Mouse (Mus musculus) kidney, postnatal 36 days (tissue): ENCODE results near the gene Uhrf1bp1.
A peak's percentile ranks its signal among the peaks of the same experiment; 100 is the strongest.

ENCODE experiments used
- DNase-seq, 2 experiments: peaks; one replicate each; pipeline ENCODE4 v3.0.0; 2021 to 2022; ENCODE audit warnings: mixed read lengths in 2 of 2

Uhrf1bp1 gene

GRCm38 (mm10) chr17:27839469-27840252, 16.6 kb upstream of the Uhrf1bp1 start:
- DNase-seq, result peak; percentile 97 to 98

GRCm38 (mm10) chr17:27848351-27848750, 7.9 kb upstream of the Uhrf1bp1 start:
- DNase-seq, result no peak

DNA sequence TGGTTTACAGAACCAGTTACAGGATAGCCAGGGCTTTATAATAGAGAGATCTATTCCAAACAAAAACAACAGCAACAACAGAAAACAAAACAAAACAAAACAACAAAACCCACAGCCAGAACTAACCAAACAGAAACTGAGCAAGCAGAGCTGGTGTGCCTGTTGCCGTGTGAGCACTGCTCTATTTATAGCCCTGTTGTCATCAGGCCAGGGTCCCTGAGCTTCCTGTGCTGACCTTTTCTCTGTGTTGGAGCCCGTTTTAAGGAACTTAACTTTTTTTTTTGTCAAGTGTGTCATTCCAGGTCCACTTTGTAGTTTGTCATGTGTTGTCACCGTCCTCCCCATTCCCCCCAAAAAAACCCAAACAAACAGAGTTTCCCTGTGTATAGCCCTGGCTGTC, 5.2 kb upstream of the Uhrf1bp1 start:
- DNase-seq, result no peak

- peak; percentile 79 to 85 for DNase-seq
Observed at GRCm38 (mm10) chr17:27856798-27857648, 782 bp downstream of the Uhrf1bp1 start.

GRCm38 (mm10) chr17:27857649-27858475, 1.6 kb downstream of the Uhrf1bp1 start:
- DNase-seq, result no peak

DNA sequence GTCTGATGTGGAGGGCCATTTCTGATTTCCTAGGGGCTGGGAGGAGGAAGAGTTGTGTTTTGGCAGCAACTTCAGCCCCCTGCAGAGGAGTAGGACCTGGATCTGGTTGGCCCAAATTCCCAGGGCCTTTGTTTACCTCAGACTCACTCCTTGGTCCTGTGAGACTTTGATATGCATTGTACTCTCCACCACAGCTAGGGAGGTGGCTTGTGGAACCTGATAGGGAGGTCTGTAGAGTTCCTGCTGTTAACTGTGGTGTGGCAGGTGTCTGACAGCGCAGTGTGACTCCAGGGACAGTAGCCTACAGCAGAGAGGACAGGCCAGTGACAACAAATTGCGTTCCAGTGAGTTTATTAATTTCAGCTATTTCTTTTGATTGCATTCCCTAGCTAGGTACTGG, 2.9 kb downstream of the Uhrf1bp1 start:
- no peak for DNase-seq

DNA sequence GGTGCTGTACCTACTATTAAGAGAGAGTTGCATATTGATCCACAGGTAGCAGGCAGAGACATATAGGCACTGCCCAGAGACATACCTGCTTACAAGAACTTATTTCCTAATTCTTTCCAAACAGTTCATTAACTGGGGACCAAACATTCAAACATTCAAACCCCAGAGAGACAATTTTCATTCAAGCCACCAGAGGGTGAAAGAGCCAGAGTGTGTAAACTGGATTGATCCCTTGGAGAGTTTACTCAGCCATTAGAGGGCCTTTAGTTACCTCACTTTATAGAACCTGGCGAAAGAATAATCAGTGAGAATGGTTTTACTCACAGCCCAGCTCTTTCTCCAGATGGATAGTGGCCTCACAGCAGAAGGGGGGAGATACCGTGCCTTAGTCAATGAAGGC, 9.2 kb downstream of the Uhrf1bp1 start:
- no peak for DNase-seq

- DNase-seq, result no peak
Observed at GRCm38 (mm10) chr17:27866737-27867136, 10.5 kb downstream of the Uhrf1bp1 start.

DNA sequence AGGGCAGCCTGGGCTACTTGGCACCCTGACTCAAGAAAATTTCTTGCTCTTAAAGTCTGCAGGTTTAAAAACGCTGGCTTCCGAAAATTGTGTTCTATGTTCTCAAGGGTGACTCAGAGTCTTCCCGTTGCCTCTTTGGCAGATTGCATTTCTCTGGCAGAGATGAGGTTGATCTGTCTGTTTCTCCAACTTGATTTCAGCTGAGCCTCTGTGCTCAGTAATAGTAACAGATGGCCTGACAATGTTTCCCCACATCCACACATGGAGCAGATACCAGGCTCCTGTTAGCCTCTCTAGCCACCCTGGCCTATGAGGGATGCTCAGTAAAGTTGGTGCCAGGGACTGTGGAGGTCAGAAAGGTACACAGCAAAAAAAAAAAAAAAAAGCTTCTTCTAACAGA, 15.6 kb downstream of the Uhrf1bp1 start:
- no peak for DNase-seq

GRCm38 (mm10) chr17:27873583-27873982, 17.3 kb downstream of the Uhrf1bp1 start:
- no peak for DNase-seq

DNA sequence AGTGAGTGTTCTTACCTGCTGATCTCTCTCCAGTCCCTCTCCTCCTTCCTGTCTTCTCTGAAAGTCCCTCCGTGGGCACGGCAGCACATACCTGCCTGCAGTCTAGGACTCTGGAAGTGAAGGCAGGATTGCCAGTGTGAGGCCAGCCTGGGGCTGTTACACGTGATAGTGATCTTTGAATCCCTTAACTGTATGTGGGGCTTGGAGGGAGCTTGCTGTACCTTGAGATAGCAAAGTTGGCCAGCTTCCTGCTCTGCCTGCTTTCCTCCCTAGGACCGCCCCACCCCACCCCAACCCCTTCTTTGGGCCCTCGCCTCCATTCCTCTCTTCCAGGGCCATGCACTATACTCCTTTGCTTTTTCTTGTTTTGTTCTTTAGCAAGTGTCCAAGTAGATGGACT, 18.3 kb downstream of the Uhrf1bp1 start:
- DNase-seq, result no peak

GRCm38 (mm10) chr17:27881518-27881917, 25.3 kb downstream of the Uhrf1bp1 start:
- DNase-seq, result peak in 1 of 2 experiments; percentile 55

- DNase-seq, result no peak
Observed at GRCm38 (mm10) chr17:27883129-27883528, 26.9 kb downstream of the Uhrf1bp1 start.

GRCm38 (mm10) chr17:27883994-27884393, 27.8 kb downstream of the Uhrf1bp1 start:
- DNase-seq, result no peak

DNA sequence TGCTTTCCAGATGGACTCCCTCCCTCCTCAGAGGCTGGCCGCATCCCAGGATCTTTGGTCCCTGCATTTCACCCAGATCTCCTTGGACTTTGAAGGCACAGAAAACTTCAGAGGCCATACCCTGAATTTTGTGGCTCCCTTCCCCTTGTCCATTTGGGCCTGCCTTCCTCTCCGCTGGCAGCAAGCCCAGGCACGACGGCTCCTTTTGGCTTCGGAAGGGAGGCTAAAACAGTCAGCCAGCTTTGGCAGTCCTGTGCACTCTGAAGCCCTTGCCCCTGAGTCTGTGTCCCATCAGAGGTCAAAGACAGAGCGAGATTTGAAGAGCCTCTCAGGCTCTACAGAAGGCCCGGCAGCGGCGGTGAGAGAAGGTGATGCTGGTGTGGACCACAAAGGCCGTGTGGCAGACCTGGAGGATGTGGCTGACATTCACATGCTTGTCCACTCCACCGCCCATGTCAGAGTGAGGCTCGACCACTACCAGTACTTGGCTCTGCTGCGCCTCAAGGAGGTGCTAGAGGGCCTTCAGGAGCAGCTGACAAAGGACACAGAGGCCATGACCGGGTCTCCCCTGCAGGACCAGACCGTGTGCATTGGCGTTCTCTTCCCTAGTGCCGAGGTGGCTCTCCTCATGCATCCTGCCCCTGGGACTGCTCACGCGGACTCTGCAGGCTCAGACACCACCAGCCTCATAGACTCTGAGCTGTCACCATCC, 30.4 kb downstream of the Uhrf1bp1 start:
- DNase-seq, result no peak

DNA sequence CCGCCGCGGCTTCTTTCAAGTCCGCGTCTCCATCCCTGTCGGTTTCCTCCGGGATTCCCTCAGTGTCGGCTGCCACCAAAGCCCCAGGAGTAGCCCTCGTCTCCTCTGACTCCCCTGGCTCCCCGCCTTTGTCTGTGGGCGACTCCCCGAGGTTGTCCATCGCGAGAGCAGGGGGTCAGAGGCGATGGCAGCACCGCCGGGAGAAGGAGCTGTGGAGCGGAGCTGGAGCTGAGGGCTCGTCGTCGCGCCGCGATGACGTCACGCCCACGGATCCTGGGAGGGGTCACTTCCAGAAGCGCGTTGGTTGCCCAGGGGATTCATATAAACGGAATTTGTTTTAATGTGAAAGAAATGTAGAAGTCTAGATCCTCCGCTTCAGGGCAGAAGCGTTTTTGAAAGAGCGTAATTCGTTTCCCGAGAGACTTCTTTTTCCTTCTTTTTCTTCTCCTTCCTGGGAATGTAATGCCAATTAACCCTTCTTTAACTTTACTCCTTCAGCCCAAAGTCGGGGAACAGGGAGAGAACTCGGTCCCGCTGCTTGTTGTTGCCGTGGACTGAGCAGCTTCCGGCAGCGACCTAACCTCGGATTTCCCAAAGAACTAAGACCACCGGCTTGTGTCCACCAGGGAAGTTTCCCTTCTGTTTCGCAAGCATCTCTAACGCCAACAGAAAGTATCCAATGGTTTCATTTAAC, 51.4 kb downstream of the Uhrf1bp1 start:
- peak; percentile 96 to 97 for DNase-seq

GRCm38 (mm10) chr17:27908206-27908887, 52.1 kb downstream of the Uhrf1bp1 start:
- DNase-seq, result peak in 1 of 2 experiments; percentile 70

GRCm38 (mm10) chr17:27908888-27909621, 52.8 kb downstream of the Uhrf1bp1 start, which contains the start of gene Anks1:
Gene Anks1 (plus strand): TSS chr17:27909306.
- DNase-seq, result peak; percentile 86 to 94

DNA sequence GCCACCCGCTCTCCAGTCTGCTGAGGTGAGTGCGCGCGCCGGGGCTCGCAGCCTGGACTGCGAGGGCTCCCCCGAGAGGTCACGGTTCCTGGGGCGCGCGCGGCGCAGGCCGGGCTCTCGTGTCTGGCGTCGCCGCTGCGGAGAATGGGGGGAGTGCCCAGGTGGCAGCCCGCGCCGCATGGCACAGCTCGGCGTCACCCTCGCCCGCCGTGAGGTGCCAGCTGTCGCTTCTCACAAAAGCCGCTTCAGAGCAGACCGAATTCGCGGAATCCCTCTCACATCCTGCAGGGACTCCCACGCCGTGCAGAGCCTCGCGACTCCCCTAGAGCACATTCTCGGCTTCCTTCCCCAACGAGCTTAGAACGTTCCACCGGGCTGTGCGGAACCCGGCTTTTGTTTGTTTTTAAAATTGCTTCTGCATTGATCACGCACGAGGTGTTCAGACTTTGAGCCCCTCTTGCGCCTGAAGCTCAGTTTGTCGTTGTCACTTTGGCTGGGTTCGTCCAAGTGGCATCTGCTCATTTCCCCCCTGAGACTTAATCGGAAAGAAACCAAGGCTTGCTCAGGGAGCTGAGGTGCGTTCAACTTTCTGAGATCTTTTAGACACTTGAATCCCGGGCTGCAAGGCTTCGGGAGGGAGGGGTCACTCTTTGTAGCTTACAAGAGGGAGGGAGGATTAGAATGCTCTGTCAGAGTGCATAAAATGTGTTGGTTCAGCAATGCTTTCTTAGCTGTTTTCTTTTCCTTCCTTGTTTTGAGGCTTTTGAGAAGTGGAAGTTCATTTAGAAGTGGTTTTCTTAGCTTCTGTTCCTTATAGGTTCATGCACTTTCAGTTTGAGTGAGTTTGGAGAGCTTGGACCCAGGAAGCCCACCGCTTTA, 53.6 kb downstream of the Uhrf1bp1 start, which contains the start of gene Taf11:
Gene Taf11, minus strand, starts transcription at position 223 of the 879 bp plus-strand sequence.
- peak; percentile 26 to 44 for DNase-seq
